Mouse (Mus musculus) lung, embryonic 15.5 days (tissue): ENCODE data around the gene Astn1. TPM values are rescaled to one million over a fixed set of nuclear protein-coding genes. Genes with fewer than 3 reads are reported as not detected.

ENCODE experiments used
- ATAC-seq: fragments of 200-750 bp; cut with Nextera tagmentation; 2 replicates; pipeline ENCODE4 v1.8.0; 2017; ENCODE audit warnings: moderate number of reproducible peaks, borderline replicate concordance; ENCODE audit not compliant: low FRiP score, low TSS enrichment; ENCODE audit errors: extremely low read depth
- H3K27ac ChIP-seq: fragments of 300-500 bp; sonication (generic); 2 replicates; pipeline ENCODE4 v1.5.1; 2015; ENCODE audit warnings: moderate library complexity, mild to moderate bottlenecking, inconsistent platforms
- H3K27me3 ChIP-seq: fragments of 300-500 bp; sonication (generic); 2 replicates; pipeline ENCODE4 v1.6.1; 2015; ENCODE audit warnings: inconsistent platforms
- H3K36me3 ChIP-seq: fragments of 300-500 bp; sonication (generic); 2 replicates; pipeline ENCODE4 v1.6.1; 2015; ENCODE audit warnings: inconsistent platforms
- H3K4me1 ChIP-seq: fragments of 300-500 bp; sonication (generic); 2 replicates; pipeline ENCODE4 v1.6.1; 2015; ENCODE audit warnings: inconsistent platforms
- H3K4me2 ChIP-seq: fragments of 300-500 bp; sonication (generic); 2 replicates; pipeline ENCODE4 v1.6.1; 2015; ENCODE audit warnings: inconsistent platforms, mild to moderate bottlenecking, moderate library complexity
- H3K4me3 ChIP-seq: fragments of 300-500 bp; sonication (generic); 2 replicates; pipeline ENCODE4 v1.5.1; 2015; ENCODE audit warnings: mild to moderate bottlenecking, inconsistent platforms
- H3K9ac ChIP-seq: fragments of 300-500 bp; sonication (generic); 2 replicates; pipeline ENCODE4 v1.6.1; 2015; ENCODE audit warnings: inconsistent platforms
- H3K9me3 ChIP-seq: fragments of 300-500 bp; sonication (generic); 2 replicates; pipeline ENCODE4 v1.6.1; 2016; ENCODE audit warnings: inconsistent platforms
- WGBS: fragments of 180-500 bp; shearing (Covaris S2); methylation state at CpG from one replicate; pipeline ENCODE4 v1.1.7; 2015; 5-methylcytosine and 5-hydroxymethylcytosine counted together
- polyA plus RNA-seq: library from polyadenylated mRNA; unstranded; fragments of >200 nt; fragmentation: Nextera tagmentation; extraction: Ambion mirVana; gene quantifications from 2 replicates; pipeline ENCODE4 v1.2.1, GENCODE M21; 2015

The Astn1 gene
- polyA plus RNA-seq, 1 experiment from 2014 or later, result 0.90 TPM

DNA sequence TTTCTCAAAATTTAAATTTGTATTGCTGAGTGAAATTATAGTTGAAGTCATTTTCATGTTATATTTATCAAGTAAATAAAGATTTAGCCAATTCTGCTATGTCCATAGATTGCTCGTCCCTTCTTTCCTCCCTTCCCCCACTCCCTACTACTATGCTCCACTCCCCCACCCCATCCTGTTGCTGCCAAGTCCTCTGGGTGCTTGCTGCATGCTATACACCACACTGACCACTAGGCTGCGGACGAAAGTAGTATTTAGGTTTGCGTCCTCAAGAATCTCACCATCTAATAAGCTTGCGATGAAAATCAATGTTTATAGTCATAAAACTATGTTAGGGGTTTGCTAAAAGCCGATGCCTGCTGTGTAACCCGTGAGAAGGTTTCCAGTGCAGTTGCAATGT, 235.9 kb downstream of the Astn1 start:
- ATAC-seq, result no peak
- no peak overlapping the region for H3K27ac ChIP-seq

DNA sequence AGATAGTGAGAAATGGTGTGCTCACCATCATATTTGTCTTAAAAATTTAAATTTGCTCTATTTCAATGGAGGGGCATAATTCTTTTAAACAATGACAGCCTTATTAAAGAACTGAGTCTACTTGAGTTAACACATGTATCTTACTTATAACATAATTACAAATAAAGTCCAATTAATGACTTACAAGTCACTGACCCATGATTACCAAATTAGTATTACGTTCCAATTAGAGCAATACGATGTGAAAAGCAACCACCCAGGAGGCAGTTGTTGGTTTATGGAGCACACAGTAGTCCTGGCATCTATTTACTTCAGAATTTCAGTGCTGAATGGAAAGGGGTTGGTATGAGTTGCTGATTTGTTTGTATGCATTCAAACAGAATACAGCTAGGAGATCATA, 237.4 kb downstream of the Astn1 start:
- no peak overlapping the region for H3K4me3 ChIP-seq
- no peaks in the 10 kb centered on the region for H3K27me3 ChIP-seq
- no peak for ATAC-seq
- H3K27ac ChIP-seq, result no peak overlapping the region
- H3K4me1 ChIP-seq, result no peaks in the 10 kb centered on the region
- no peak overlapping the region for H3K4me2 ChIP-seq
- H3K36me3 ChIP-seq, result no peaks in the 10 kb centered on the region
- H3K9me3 ChIP-seq, result no peaks in the 10 kb centered on the region
- 93% methylated on average over 2 of the region's 2 CpGs for WGBS
- H3K9ac ChIP-seq, result no peak overlapping the region

More for the DNA sequence above, 235.9 kb downstream of the Astn1 start:
- Histone ChIP-seq H3K36me3 (no peaks in the 10 kb centered on the region), H3K9me3 (no peaks in the 10 kb centered on the region), H3K4me1 (no peaks in the 10 kb centered on the region), H3K27me3 (no peaks in the 10 kb centered on the region), H3K4me3 (no peak overlapping the region), H3K9ac (no peak overlapping the region), H3K4me2 (no peak overlapping the region)
- WGBS, result 74% methylated on average over 7 of the region's 7 CpGs

DNA sequence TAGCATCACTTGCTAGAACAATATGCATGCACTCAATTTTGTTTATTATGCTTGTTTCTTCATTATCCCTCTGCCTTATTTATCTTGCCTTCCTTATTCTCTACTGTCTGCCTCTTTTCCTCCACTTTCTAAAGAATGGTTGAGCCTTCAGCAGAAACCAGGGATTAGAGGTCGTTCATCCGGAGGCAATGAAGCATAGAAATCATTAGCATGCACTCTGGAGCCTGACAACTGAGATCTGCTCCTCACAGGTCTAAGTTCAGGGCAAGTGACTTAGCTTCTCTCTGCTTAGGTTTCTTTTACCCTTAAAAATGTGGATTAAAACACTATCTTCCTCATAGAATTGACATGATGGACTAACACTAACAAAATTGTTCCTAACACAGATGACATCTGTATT, 241.0 kb downstream of the Astn1 start:
- H3K4me2 ChIP-seq, result no peak overlapping the region
- no peak overlapping the region for H3K4me3 ChIP-seq
- no peaks in the 10 kb centered on the region for H3K9me3 ChIP-seq
- WGBS, result 73% methylated on average over 2 of the region's 2 CpGs
- H3K9ac ChIP-seq, result no peak overlapping the region
- H3K36me3 ChIP-seq, result no peaks in the 10 kb centered on the region
- H3K27me3 ChIP-seq, result no peaks in the 10 kb centered on the region
- no peak for ATAC-seq
- no peak overlapping the region for H3K27ac ChIP-seq
- H3K4me1 ChIP-seq, result no peaks in the 10 kb centered on the region

DNA sequence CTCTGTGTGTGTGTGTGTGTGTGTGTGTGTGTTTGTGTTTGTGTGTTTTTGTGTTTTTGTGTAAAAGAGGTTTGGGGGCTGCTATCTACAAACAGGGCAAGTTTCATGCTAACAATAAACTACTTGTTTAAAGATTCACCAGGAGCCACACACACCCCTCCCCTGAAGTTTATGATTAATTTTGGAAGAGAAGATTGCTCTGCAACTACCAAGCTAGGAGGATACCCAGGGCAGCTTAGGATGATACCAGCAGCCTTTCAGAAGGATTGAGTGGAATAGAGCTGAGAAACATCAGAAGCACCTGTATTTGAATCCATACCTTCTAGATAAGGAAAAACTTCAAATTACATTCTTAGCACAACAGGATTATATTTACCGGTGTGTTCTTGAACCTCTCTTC, 242.1 kb downstream of the Astn1 start:
- WGBS, result 86% methylated on average over 1 of the region's 1 CpGs
- Histone ChIP-seq H3K4me3 (no peak overlapping the region), H3K9me3 (no peaks in the 10 kb centered on the region), H3K4me1 (no peaks in the 10 kb centered on the region), H3K4me2 (no peak overlapping the region), H3K27me3 (no peaks in the 10 kb centered on the region), H3K36me3 (no peaks in the 10 kb centered on the region), H3K9ac (no peak overlapping the region), H3K27ac (no peak overlapping the region)
- ATAC-seq, result no peak

DNA sequence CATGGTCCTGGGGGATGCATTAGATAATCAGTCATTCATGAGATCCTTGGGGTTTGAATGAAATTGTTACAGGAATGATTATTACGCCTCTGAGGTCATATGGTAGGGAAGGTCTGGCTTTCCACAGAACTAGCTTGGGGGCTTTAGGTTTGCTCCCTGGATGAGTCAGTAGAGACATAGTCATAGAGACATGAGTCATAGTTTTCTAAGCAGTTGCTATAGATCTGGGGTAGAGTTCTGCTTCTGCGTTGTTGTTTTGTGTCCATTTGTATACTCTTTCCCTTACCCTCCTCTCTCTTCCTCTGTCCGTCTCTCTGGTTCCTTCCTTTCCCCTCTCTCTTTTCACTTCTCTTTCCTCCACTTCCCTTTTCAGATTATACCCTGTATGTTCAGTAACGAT, 243.5 kb downstream of the Astn1 start:
- Histone ChIP-seq H3K36me3 (no peaks in the 10 kb centered on the region), H3K9me3 (no peaks in the 10 kb centered on the region), H3K4me3 (no peak overlapping the region), H3K9ac (no peak overlapping the region), H3K4me2 (no peak overlapping the region), H3K27ac (no peak overlapping the region), H3K4me1 (no peaks in the 10 kb centered on the region), H3K27me3 (no peaks in the 10 kb centered on the region)
- no peak for ATAC-seq
- WGBS, result 75% methylated on average over 4 of the region's 4 CpGs

DNA sequence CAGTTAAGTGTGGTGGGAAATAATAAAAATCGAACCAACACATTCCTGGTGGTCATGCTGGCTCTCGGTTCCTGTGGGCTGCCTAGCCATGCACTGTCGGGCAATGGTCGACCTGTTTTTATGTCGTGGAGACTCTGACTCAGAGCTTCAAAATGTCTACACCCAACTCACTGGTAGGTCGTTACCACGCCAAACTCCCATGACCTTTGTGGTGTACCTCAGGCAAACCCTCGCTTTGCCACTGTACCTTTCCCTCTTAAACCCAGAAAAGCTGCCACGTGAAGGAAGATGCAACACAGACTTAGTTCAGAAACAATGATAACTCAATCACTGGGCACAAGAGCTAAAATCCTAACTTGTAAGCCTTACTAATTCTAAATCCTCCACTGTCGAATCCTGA, 244.3 kb downstream of the Astn1 start:
- Histone ChIP-seq H3K27ac (no peak overlapping the region), H3K4me3 (no peak overlapping the region)

DNA sequence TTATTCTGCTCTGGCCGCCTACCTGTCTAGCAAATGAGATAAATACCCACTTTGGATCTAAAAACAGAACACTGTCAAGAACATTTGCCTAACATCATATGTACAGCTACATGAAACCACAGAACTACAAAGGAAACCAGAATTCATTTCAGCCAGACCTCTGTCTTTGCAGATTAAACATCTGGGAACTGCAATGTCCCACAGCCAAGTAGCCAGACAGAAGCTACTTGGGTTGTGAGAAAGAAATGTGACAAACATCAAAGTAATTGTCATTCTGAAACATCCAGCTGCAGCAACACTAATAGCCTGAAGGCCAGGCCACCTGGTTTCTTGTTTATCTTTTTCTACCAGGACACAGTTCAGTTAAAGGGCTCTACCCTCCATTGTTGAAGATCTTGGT, 245.1 kb downstream of the Astn1 start:
- Histone ChIP-seq H3K4me2 (no peak overlapping the region), H3K27me3 (no peaks in the 10 kb centered on the region), H3K36me3 (no peaks in the 10 kb centered on the region), H3K4me3 (no peak overlapping the region), H3K9ac (no peak overlapping the region), H3K27ac (no peak overlapping the region), H3K9me3 (no peaks in the 10 kb centered on the region), H3K4me1 (no peaks in the 10 kb centered on the region)
- ATAC-seq, result no peak
- 74% methylated on average over 1 of the region's 1 CpGs for WGBS

More for the DNA sequence above, 244.3 kb downstream of the Astn1 start:
- Histone ChIP-seq H3K9ac (no peak overlapping the region), H3K27me3 (no peaks in the 10 kb centered on the region), H3K9me3 (no peaks in the 10 kb centered on the region), H3K4me2 (no peak overlapping the region), H3K4me1 (no peaks in the 10 kb centered on the region), H3K36me3 (no peaks in the 10 kb centered on the region)
- ATAC-seq, result no peak
- 83% methylated on average over 10 of the region's 10 CpGs for WGBS

DNA sequence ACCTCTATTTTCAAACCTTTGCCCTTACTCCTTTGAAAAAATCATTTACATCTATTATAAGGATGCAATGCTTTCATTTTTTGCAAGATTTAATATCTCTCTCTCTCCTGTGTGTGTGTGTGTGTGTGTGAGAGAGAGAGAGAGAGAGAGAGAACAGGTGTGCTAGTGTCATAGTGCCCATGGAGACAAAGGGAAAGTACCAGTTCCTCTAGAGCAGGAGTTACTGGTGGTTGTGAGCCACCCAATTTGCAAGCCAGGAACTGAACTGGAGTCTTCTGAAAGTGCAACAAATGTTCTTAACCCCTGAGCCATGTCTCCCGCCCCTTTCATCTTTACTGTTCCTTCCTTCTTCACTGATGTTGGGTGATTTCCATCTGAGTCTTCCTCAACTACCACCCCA, 253.1 kb downstream of the Astn1 start:
- H3K4me1 ChIP-seq, result no peaks in the 10 kb centered on the region
- 88% methylated on average over 1 of the region's 1 CpGs for WGBS
- no peaks in the 10 kb centered on the region for H3K27me3 ChIP-seq
- ATAC-seq, result no peak
- H3K9ac ChIP-seq, result no peak overlapping the region
- H3K36me3 ChIP-seq, result no peaks in the 10 kb centered on the region
- no peak overlapping the region for H3K27ac ChIP-seq
- H3K9me3 ChIP-seq, result no peaks in the 10 kb centered on the region
- H3K4me3 ChIP-seq, result no peak overlapping the region
- H3K4me2 ChIP-seq, result no peak overlapping the region

DNA sequence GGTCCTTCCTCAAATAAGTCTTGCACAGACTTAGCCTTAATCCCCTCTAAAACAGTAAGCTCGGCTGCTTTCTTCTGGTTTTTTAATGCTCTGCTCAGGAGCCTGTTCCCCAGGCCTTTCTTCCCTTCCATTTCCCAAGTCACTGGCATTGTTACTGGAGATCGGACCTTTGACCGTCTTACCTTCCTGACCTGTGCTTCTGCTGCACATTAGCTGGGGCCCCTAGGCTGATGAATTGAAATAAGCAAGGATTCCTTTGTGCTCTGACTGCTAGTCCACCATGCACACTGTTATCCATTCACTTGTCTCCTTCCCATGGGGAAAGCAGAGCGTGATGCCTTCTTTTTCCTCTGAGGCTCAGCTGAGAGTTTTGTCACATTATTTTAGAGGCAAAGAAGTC, 255.9 kb downstream of the Astn1 start:
- no peaks in the 10 kb centered on the region for H3K9me3 ChIP-seq
- H3K36me3 ChIP-seq, result no peaks in the 10 kb centered on the region
- H3K27me3 ChIP-seq, result no peaks in the 10 kb centered on the region
- 80% methylated on average over 4 of the region's 4 CpGs for WGBS
- ATAC-seq, result no peak
- no peak overlapping the region for H3K9ac ChIP-seq
- no peak overlapping the region for H3K4me3 ChIP-seq
- no peaks in the 10 kb centered on the region for H3K4me1 ChIP-seq
- H3K4me2 ChIP-seq, result no peak overlapping the region
- no peak overlapping the region for H3K27ac ChIP-seq

DNA sequence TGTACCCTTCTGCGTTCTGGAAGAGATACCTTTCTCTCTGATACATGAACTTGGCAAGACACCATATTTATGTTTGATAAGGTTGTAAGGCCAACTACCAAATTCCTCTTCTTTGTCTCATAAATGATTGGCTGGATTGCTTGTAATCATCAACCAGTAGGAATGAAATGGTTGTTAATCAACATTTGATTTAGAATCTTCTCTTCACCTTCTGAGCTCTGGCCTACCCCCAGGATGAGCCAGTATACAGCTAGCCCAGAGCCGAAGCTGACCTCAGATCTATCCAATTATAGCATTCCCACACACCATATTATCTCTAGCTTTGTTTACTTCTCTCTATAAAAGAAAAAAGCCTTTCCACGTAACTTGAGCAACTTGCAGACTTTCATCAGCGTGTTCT, 270.9 kb downstream of the Astn1 start:
- Histone ChIP-seq H3K36me3 (no peaks in the 10 kb centered on the region), H3K27me3 (no peaks in the 10 kb centered on the region), H3K4me1 (no peaks in the 10 kb centered on the region), H3K27ac (no peak overlapping the region), H3K4me3 (no peak overlapping the region), H3K9me3 (no peaks in the 10 kb centered on the region), H3K9ac (no peak overlapping the region), H3K4me2 (no peak overlapping the region)
- ATAC-seq, result no peak
- 48% methylated on average over 4 of the region's 4 CpGs for WGBS

DNA sequence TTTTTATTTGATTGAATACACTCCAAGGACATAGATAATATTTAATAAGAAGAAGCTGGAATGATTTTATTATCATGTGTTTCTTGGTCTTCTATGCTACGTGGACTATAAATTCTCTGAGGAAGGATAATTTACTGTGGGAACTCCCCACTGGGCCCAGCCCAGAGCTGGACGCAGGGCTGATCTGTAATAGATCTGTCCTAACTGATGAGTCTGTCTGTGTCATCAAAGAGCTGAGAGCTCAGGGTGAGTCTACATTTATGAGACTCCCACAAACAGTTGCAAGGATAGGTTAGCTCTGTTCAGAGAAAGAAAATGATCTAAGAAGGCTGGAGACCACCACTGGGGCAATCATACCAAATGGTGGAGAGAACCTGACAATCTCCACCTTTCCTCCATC, 271.4 kb downstream of the Astn1 start:
- Histone ChIP-seq H3K4me3 (no peak overlapping the region), H3K4me2 (no peak overlapping the region), H3K9ac (no peak overlapping the region), H3K27me3 (no peaks in the 10 kb centered on the region), H3K36me3 (no peaks in the 10 kb centered on the region), H3K27ac (no peak overlapping the region), H3K4me1 (no peaks in the 10 kb centered on the region), H3K9me3 (no peaks in the 10 kb centered on the region)
- 64% methylated on average over 2 of the region's 2 CpGs for WGBS
- no peak for ATAC-seq

DNA sequence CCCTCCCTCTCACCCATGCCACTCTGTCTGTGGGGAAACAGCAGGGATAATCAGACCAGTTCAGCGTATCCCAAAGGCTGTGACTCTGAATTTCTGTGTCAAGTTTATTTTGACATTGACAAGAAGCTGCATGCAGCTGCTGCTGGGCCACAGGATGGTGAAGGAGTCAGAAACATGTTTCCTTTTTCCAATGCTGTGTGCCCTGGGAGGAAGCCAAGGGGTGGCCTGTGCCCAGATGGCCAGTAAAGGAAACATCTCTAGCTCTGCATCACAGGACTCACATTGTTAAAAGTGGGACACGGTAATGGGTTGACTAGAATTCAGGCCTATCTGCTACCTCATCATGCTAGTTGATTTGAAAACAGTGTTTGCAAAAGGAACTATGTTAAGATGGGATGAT, 279.2 kb downstream of the Astn1 start:
- no peak for ATAC-seq
- H3K36me3 ChIP-seq, result no peaks in the 10 kb centered on the region
- H3K4me1 ChIP-seq, result no peaks in the 10 kb centered on the region
- H3K9me3 ChIP-seq, result no peaks in the 10 kb centered on the region
- H3K4me2 ChIP-seq, result no peak overlapping the region
- no peak overlapping the region for H3K27ac ChIP-seq
- H3K4me3 ChIP-seq, result no peak overlapping the region
- no peak overlapping the region for H3K9ac ChIP-seq
- WGBS, result 71% methylated on average over 2 of the region's 2 CpGs
- no peaks in the 10 kb centered on the region for H3K27me3 ChIP-seq

DNA sequence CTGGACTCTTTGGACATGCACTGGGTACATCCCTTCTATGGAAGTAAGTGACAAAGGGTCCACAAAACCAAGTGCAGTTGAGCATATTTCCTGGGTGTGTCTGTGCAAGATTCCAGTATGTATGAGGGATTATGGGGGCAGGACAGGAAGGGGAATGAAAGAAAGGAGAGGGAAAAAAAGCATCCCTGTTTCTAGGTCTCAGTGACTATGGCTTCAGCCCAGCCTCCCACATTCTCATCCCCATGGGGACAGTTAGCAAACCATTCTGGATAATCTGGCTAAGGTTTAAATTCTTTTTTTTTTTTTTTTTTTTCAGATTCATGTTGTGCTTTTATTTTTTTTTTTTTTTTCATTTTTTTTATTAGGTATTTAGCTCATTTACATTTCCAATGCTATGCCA, 280.2 kb downstream of the Astn1 start:
- Histone ChIP-seq H3K9me3 (no peaks in the 10 kb centered on the region), H3K9ac (no peak overlapping the region), H3K27me3 (no peaks in the 10 kb centered on the region), H3K4me2 (no peak overlapping the region), H3K27ac (no peak overlapping the region), H3K4me1 (no peaks in the 10 kb centered on the region), H3K36me3 (no peaks in the 10 kb centered on the region), H3K4me3 (no peak overlapping the region)
- no peak for ATAC-seq
